Mouse (Mus musculus) brain, embryonic 14.5 days (tissue): ENCODE data around the gene Esrrb. TPM values are rescaled to one million over a fixed set of nuclear protein-coding genes. Genes with fewer than 3 reads are reported as not detected.

Experiments used
- DNase-seq: peaks from one replicate; pipeline ENCODE4 v3.0.0-alpha.2; 2011; ENCODE audit warnings: low read depth
- CTCF ChIP-seq: fragments of 200-500 bp; IDR thresholded peaks from 2 replicates; pipeline ENCODE4 v1.5.1; 2012; ENCODE audit warnings: inconsistent platforms, mild to moderate bottlenecking, moderate library complexity, borderline replicate concordance; ENCODE audit not compliant: insufficient read depth, insufficient read length; ENCODE audit errors: extremely low read depth
- POLR2A ChIP-seq: fragments of 200-500 bp; IDR thresholded peaks from 2 replicates; pipeline ENCODE4 v1.6.1; 2012; ENCODE audit warnings: mild to moderate bottlenecking, inconsistent platforms, borderline replicate concordance; ENCODE audit not compliant: poor library complexity, insufficient read depth, insufficient read length, severe bottlenecking; ENCODE audit errors: extremely low read depth
- polyA plus RNA-seq: library from polyadenylated mRNA; depleted of rRNA; stranded (reverse); fragments of >200 nt; gene quantifications from 2 replicates; pipeline ENCODE4 v1.2.3, GENCODE M21; 2012; rRNA removed

Esrrb gene
- polyA plus RNA-seq: 5.7 and 12.3 TPM in 2 replicates

- peak; percentile 50 for DNase-seq
- TF ChIP-seq CTCF (no peak), POLR2A (no peak)
Measured at GRCm38 (mm10) chr12:86360696-86361631, at the start of gene Esrrb. Gene Esrrb (plus strand): TSS chr12:86361117.

- DNase-seq: peak; percentile 28
- TF ChIP-seq CTCF (no peak), POLR2A (no peak)
Measured at GRCm38 (mm10) chr12:86320629-86321028, 40.3 kb upstream of the Esrrb start.

DNA sequence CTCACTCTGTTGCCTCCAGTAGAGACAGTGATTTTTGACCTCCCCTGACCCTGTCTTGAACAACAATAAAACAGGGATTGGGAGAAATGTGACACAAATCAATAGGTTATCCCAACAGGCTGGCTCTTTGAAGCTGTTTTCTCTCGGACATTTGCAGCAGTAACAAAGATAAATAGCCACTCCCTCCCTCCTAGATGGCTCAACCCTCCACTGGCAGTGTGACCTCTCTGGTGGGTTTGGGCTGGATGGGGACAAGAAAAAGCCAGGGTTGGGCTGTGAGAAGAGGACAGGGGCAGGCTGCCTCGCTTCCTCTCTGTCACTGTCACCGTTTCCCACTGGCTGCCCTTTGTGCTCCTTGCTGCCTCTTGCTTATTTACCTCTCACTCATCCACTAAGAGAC, 36.6 kb upstream of the Esrrb start:
- TF ChIP-seq POLR2A (no peak), CTCF (no peak)

GRCm38 (mm10) chr12:86329813-86330212, 31.1 kb upstream of the Esrrb start:
- TF ChIP-seq CTCF: no peak
- TF ChIP-seq POLR2A: no peak
- DNase-seq: no peak

More for the DNA sequence above, 36.6 kb upstream of the Esrrb start:
- no peak for DNase-seq

GRCm38 (mm10) chr12:86330684-86331083, 30.2 kb upstream of the Esrrb start:
- DNase-seq: no peak

DNA sequence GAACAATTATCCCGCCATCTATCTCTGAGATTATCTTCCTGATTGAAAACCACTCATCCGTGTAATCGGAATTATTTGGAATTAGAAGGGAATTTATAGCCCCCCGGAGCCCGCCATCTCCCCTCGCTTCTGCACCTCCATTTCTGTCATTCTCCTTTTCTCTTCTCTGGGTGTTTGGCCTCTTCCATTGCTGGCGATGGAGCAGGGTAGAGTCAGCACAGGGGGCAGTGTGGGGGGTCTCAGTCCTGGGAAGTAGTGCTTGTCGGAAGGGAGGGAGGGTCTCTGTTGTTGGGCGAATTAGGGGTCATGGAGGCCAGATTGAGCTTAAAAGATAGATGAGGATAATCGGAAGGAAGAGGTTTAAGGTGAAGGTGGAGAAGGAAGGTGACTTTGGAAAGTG, 29.7 kb upstream of the Esrrb start:
- no peak for TF ChIP-seq POLR2A
- TF ChIP-seq CTCF: no peak
- no peak for DNase-seq

More at GRCm38 (mm10) chr12:86330684-86331083, 30.2 kb upstream of the Esrrb start:
- TF ChIP-seq CTCF (no peak), POLR2A (no peak)

DNA sequence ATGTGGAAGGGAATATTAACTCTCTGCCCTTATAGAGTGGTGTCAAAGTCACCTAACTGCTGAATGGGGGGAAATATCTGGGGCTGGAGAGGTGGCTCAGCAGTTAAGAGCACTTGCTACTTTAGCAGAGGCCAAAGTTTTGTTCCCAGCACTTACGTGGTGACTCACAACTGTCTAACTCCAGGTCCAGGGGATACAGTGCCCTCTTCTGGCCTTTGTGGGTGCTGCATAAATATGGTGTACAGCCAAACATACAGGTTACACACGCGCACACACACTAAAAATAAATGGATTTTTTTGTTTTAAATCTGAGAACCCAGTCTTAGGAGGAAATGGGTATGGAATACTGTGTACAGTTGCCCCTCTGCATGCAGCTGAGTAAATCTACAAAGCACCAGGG, 24.7 kb upstream of the Esrrb start:
- no peak for DNase-seq
- peak; percentile 15; the same call in 1 of the 2 replicates for TF ChIP-seq CTCF
- no peak for TF ChIP-seq POLR2A

DNA sequence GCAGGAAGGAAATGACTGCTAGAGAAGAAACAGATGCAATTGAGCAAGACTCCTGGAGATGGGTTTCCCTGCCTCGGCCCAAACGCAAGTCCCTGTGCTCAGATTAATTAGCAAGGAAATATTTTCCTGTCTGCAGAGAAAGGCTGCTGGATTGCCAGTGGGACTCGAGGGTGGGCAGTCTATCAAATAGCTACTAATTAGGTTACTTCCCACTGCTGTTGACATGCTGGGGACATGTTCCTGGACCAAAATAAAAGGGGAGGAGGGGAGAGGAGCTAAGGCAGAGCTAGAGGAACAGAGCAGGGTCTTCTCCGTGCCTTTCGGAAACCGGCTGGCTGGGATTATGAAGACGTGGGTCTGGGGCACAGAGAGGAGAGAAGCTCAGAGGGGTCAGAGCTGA, 24.0 kb upstream of the Esrrb start:
- TF ChIP-seq POLR2A (no peak), CTCF (no peak)
- peak; percentile 85 for DNase-seq

DNA sequence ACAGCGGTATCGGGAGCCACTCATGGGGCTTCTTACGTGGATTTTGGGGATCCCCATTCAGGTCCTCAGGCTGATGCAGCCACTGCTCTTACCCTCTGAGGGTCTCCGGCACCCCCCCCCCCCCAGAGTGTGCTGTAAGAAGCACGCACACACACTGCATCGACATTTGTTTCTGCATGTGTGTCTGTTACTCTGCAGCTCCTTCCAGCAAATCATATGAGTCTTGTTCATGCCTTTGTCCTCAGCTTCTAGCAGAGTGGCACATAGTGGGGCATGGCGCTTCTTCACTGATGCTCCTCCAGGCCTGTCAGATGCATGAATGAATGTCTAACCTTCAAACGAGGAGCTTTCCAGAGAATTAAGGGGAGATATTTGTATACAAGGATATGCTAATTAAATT, 11.4 kb upstream of the Esrrb start:
- peak; percentile 42 for DNase-seq
- TF ChIP-seq POLR2A (no peak), CTCF (no peak)

- DNase-seq: no peak
- no peak for TF ChIP-seq POLR2A
- no peak for TF ChIP-seq CTCF
Measured at GRCm38 (mm10) chr12:86359406-86359805, 1.5 kb upstream of the Esrrb start.

GRCm38 (mm10) chr12:86359873-86360272, 1.0 kb upstream of the Esrrb start:
- no peak for DNase-seq
- TF ChIP-seq POLR2A: no peak
- TF ChIP-seq CTCF: no peak

DNA sequence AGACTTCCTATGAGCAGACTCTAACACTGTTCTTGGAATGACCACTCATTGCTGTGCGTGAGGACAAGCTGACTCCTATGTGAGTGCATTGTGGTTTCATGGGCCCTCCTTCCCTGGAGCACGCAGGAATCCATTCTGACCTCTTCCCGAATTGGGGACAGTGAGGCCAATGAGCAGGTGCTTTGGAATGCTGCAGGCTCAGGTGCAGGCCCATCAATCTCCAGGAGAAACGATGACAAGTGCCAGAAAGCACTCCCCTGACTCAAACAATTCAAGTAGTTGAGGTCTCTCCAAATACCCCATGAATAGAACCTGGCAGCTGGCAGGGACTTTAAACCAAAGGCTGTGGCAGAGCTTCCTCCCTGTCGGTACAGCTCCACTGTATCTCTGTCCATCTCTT, 3.4 kb downstream of the Esrrb start:
- TF ChIP-seq CTCF (no peak), POLR2A (no peak)
- peak; percentile 50 for DNase-seq
